Mouse (Mus musculus): ENCODE results near the gene Sulf2.

The Sulf2 gene

DNA sequence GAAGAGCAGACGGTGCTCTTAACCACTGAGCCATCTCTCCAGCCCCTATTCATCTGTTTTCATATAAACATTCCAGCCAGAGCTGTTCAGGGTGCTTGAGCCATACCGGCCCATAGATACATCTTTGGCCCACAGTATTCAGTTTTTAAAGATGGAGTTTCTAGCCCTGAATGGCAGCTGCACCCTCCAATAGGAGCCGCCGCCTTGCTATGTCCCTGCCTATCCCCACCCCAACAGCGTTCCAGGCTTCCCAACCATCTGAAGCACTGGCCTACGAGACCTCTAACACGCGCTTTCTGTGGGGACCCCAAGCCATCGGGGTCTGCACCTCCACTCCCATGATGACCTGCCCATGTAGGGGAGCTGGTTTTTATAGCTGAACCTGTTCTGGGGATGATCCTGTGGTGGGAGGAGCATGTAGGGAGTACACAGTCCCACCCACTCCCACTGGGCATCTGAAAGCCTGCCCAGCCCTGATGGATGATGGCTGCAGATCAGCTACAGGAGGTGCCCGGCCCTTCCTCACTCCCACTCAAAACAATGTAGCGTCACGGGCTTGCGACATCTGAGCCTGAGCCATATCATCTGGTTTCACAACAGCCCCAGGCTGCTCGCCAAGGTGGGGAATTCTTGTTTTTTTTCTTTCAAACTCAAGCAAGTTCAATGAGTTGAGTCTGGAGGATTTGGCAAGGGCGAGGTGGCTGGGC, 39.7 kb downstream of the Sulf2 start:
- DNase-seq: no peak

- no peak for DNase-seq
These were observed 42.5 kb downstream of the Sulf2 start for GRCm38 (mm10) chr2:166112986-166113385.

GRCm38 (mm10) chr2:166111831-166112250, 43.6 kb downstream of the Sulf2 start:
- no peak for DNase-seq

- no peak for DNase-seq
These were observed 44.2 kb downstream of the Sulf2 start for GRCm38 (mm10) chr2:166111238-166111637.

- no peak for DNase-seq
These were observed 44.7 kb downstream of the Sulf2 start for GRCm38 (mm10) chr2:166110764-166111163.

DNA sequence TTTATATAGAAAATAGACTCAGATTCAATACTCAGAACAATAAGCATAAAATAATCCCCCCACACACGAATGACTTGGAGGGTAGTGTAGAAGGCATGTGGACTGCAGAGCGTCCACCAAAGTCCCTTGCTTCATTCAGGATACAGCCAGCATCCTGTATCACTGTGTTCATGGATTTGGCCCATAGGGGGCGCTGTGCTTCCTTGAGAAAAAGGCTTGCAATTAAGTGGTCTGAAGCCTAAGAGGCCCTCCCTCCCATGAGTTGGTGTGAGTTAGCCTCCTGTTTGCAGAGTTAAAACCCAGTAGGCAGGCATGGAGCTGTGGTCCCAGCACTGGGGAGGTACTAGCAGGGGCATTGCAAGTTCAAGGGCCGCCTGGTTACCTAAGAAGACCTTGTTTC, 47.1 kb downstream of the Sulf2 start:
- DNase-seq: peak; percentile 50 to 76

DNA sequence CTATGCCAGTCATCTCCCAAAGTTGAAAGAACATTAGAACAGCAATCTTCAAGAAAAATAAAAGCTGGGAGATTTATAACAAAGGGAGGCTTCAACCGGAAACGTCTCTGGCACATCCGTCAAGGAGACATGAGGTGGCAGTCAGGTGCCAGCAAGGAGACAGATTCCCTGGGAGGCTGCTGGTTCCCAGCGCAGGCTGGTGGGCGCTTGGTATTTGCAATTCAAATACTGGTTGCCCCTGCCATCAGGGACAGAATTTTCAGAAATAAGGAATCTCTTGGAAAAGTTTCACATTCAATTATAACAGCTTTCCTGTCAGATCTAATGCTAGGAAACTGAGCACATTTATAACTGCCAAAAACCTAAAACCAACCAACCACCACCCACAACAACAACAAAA, 47.6 kb downstream of the Sulf2 start:
- DNase-seq: no peak

- DNase-seq: no peak
These were observed 48.8 kb downstream of the Sulf2 start for GRCm38 (mm10) chr2:166106631-166107030.

DNA sequence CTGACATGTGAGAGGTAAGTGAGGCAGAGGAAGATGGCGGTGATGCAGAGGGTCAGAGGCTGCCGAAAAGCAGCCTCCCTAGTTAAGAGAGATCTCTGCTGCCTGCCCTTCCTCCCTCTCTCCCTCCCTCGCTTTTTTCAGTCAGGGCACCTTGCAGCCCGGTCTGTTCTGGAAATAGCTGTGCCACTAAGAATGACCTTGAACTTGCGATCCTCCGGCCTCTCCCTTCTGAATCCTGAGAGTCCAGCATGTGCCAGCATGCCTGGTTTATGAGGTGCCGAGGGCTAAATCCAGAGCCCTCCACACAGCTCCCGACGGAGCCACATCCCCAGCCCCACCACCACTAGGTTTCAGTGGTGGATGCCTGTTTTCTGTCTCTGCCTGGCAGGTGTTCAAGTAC, 49.6 kb downstream of the Sulf2 start:
- no peak for DNase-seq

DNA sequence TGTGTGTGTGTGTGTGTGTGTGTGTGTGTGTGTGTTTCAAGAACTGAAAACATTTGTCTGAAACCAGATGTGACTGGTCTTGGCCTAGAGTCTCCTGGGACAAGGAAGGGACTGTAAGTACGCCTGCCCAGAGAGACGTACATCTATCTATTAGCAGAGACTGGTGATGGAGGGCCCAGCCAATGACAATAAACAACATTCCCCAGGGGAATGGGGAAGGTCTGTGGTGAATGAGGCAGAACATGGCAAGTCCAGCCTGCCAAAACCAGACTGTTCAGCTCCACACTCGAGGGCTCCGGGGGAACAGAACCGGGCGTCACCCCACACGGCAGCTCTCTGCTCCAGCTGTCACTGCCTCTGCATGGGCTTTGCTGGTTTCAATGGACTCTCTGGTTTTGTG, 52.6 kb downstream of the Sulf2 start:
- no peak for DNase-seq

GRCm38 (mm10) chr2:166100309-166101262, 54.9 kb downstream of the Sulf2 start:
- peak in 1 of 2 experiments; percentile 38 for DNase-seq

DNA sequence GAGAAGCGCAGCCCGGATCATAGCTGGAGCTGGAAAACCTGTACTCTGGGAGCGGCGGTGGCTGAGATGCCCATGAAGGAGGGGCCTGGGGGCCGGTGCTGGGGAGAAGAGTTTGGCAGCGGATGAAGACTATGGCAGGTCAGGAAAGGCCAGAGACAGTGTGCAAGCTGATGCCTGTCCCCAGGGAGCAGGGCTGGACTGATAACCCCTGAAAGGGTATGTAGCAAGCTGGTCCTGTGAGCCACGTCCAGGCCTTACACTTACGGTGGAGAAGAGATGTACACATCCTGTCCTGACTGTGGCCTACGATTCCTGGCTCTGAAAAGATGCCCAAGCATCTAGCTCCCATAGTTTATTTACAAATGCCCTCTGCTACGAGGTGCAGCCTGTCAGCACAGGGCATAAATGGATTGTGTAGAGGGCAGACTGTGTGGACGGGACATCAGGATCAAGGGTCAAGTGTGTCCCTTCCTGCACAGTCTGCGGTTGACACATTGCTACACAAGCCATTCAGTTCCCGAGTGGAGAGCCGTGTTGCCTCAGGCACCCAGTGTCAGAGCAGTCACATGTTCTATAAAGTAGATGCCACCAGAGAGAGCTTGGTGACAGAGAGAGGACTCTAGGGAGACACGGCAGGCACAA, 57.0 kb downstream of the Sulf2 start:
- DNase-seq: no peak

DNA sequence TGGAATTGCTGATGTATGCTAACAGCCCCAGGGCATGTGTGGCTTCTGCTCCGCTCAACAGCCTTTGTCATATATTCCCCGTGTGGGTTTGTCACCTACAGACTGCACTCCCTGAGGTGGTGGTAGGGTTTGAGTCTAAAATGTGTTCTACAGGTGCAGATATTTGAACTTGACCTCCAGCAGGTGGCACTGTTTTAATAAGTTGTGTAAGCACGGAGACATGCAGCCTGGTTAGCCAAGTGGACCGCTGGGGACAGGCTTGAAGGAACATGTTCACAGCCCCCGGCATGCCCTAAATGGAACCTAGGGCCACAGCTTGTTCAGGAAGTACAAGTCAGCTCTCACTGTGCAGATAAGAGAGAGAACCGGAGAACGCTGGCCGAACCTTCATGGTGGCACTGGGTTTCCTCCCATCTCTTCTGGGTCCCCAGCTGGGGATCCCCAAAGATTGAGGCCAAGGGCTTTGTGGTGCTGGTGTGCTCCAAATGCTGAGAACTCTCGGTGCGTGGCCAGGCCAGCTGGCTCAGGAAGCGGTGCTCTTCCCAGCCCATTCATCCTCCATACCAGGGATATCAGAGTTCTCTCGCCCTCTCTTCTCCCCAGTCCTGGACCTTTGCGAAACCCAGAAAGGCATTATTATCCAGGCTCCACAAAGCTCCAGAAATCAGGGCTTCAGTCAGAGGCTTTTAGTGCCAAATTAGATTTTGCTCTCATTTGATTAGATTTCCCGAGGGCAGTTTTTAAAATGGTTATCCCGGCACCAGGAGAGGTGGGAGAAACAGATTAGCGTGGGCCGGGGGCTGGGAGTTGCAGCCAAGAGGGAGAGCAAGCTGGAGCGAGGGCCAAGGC, 57.8 kb downstream of the Sulf2 start:
- DNase-seq: peak in 1 of 2 experiments; percentile 45

DNA sequence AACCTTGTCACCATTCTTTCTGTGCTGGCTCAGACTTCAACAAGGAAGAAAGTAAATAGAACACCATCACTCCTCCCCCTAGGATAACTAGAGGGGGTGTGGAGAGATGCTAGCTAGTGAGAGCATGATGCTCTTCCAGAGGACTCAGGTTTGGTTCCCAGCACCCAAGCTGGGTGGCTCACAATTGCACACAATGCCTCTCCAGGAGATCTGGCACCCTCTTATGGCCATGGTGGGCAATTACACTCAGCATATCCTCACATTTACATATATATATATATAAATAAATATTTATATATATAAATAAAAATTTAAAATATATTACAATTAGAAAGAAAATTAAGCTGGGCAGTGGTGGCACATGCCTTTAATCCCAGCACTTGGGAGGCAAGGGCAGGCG, 58.6 kb downstream of the Sulf2 start:
- no peak for DNase-seq

- DNase-seq: no peak
These were observed 59.2 kb downstream of the Sulf2 start for GRCm38 (mm10) chr2:166096300-166096699.

DNA sequence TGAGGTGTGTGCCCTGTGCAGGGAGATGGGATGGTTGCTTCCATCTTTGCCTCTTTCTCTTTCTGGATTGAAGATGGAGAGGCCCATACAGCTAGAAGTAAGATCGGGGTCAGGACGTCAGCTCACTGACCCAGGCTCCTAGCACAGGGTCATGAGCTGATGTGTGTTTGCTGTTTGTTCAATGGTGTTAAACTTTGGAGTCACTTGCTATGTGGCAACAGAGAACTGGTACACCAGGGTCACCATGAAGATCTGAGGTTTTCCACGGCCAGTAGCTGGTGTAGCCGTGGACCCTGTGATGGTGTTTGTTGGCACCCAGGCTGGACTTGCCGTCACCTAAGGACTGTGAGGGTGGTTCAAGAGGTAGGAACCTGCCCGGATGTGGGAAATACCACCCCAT, 63.1 kb downstream of the Sulf2 start:
- DNase-seq: no peak

GRCm38 (mm10) chr2:166091599-166091998, 63.9 kb downstream of the Sulf2 start:
- no peak for DNase-seq

DNA sequence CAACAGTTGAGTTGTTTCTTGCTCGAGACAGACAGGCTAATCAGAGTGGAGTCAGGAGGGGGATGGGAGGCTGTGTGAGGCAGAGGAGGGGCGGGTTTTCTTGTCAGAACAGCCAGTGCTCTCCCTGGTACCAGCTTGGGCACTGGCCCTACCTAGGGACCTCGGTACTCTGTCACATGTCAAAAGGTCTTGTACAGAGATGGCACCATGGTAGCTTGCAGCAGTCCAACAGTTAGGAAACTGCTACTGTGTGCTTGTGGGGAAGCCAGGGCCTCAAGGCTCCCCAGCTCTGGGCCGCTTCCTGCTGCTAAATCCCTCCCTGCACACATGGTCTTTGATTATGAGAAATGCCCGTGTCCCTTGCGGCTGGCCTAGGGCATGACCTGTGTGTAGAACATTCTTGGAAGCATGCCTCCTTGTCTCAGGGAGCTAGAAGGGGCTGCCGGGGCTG, 65.3 kb downstream of the Sulf2 start:
- no peak for DNase-seq

DNA sequence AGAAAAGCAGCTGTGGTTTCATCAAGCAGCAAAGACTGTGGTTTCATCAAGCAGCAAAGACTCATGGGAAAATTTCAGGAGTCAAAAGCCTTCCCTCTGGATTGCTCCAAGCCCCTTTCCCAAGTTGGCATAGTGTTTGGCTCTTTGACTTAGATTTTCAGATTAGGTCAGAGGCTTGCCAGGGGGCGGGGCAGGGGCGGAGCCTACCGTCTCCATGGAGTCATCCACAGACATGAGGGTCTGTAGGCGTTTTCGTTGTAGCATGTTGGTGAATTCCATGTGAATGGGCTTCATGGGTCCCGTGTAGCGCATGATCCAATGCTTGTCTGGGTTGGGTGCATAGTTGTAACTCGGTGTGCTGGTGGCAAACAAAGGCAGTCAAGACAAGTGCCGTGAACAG, 66.5 kb downstream of the Sulf2 start:
- DNase-seq: no peak

GRCm38 (mm10) chr2:166086457-166087233, 68.8 kb downstream of the Sulf2 start:
- DNase-seq: no peak

DNA sequence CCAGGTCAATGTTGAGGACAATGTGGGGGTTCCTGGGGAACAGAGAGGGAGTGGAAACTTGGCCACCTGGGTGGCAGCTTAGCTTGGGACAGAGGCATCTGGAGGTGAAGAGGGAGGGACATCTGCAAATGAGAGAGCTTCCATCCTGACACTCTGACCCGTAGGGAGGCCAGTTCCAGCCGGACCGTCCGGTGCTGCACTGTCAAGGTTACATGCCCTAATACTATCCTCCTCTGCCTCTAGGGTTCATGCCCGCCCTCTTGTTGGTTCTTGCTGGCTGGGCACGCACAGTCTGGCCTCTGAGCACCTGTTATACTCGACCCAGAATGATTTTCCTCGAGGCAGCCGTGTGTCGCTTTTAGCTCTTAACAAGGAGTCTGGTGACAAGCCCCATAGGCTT, 69.7 kb downstream of the Sulf2 start:
- no peak for DNase-seq

DNA sequence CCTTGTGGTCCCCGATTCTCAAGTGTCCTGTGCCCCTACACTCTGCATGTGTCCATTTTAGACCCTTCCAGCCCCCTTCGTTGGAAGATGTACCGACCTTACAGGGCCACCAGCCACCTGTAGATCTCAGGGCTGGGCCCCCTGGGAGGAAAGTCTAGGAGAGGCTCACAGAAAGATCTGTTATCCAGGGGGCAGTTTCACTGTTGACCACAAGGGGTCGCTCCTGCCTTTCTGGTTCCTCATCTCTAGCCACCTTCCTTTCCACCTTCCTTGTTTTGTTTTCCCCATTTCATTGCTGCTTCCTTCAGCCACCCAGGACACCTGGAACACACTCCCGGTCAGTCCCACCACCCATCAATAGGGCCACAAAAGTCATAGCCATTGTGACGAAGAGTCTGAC, 70.5 kb downstream of the Sulf2 start:
- DNase-seq: peak; percentile 63 to 74
